Mouse (Mus musculus): ENCODE measurements around the gene Ttc23. TPM values are rescaled to one million over a fixed set of nuclear protein-coding genes. Genes with fewer than 3 reads are reported as not detected.

Ttc23 gene
- total RNA-seq (2021) = 10 to 100 TPM; 19.9 to 22.0 TPM
- long read RNA-seq, experiment 1, partial matches to known transcripts = 1 of 12 reads
- long read RNA-seq, experiment 1, other reads (novel, unspliced or antisense) = 10 of 12 reads
- long read RNA-seq, experiment 2, transcript Ttc23-203 (11 exons, 2,216 nt) = major isoform, 6 of 20 reads
- long read RNA-seq, experiment 2, transcript Ttc23-205 (10 exons, 1,991 nt) = minor isoform, 5 of 20 reads
- long read RNA-seq, experiment 2, partial matches to known transcripts = 2 of 20 reads
- long read RNA-seq, experiment 2, other reads (novel, unspliced or antisense) = 7 of 20 reads

DNA sequence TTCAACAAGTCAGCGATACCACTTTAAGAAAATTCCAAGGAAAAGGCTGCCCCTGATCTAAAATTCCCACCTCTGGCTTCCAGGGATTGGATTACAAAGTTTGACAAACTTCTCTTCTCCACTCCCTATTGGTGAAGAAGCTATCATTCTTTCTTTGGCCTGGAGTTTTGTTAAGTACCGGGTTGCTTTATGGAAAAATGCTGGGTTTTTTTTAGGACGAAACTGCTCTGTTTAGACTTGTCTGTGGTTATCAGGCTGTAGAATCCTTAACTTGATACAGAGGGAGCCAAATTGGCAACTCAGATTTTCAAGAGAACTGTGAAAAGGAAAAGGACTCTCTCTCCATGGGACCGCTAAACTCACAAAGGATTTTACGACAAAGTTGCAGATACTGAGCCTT lies at the start of gene Ttc23:
Ttc23 (plus strand) TSS at position 134 of the 400 bp plus-strand sequence.
- no peak for DNase-seq
- intact Hi-C loops (cut with DNase I; ENCODE audit: low total_unique reads) = no loop called here

DNA sequence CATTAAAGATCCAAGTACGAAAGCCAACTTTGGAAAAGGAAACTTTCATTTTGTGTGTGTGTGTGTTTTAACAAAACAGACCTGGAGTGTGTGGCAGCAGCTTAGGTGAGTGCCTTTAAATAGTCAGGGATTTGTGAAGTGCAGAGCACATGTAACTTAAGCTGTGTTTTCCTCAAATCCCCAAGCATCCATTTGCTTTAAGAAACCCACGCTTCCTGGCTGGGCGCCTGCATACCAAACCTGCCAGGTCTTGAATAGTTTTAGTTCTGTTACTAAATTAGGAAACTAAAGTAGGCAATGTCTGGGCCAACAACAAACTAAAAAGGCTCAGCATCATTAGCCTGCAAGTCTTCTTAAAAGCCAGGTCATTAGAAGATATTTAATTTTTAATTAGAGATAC lies 49.2 kb upstream of the Ttc23 start:
- DNase-seq = peak; percentile 77
- intact Hi-C loops (cut with DNase I; ENCODE audit: low total_unique reads) = no loop called here

GRCm38 (mm10) chr7:67605114-67605513 lies 42.1 kb upstream of the Ttc23 start:
- no peak for DNase-seq
- intact Hi-C loops (cut with DNase I; ENCODE audit: low total_unique reads) = no loop called here

DNA sequence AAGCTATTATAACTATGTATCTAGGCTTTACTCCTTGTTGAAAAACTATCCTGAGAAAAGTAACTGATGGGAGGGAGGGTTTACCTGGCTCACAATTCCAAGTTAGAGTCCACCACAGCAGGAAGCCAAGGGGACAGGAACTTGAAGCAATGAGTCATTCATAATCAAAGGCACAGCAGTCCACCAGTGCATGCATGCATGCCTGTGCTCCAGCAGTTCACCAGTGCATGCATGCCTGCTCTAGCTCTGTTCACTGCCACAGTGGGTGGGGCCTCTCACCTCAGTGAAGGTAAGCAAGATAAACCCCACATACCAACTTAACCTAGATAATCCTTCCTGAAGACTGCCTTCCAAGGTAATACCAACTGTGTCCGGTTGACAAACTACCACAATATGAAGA lies 41.0 kb upstream of the Ttc23 start:
- intact Hi-C loops (cut with DNase I; ENCODE audit: low total_unique reads) = no loop called here
- no peak for DNase-seq

DNA sequence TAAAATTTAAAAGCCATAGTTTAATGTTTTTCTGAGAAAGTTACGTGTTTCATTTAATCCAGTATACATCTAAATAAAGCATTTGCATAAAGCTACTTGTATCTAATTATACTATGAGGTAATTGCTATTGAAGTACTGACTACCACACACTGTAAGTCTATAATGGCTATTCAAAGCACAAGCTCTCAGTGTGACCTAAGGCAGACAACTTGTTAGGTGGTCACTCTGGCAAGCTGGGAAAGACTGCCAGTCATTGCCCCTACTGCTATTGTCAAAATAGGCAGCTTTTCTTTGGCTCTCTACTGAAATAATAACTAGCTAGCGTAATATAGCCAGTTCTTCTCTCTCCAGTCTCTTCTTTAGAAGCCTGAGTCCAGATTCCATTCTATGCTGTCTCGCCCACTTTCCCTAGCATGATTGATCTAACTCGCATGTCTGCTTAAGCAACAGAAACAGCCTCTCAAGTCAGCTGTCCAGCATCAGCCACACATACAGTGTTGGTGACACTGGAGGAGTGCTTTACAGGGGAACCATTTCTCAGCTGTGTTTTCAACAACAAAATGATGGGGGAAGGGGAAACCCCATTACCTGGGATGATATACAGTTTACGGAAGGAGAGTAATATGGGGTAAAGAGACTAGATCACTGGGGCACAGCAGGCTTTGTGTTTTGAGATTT lies 39.4 kb upstream of the Ttc23 start:
- no peak for DNase-seq
- intact Hi-C loops (cut with DNase I; ENCODE audit: low total_unique reads) = no loop called here

GRCm38 (mm10) chr7:67608348-67609024 lies 38.7 kb upstream of the Ttc23 start:
- intact Hi-C loops (cut with DNase I; ENCODE audit: low total_unique reads) = no loop called here
- peak; percentile 17 for DNase-seq

DNA sequence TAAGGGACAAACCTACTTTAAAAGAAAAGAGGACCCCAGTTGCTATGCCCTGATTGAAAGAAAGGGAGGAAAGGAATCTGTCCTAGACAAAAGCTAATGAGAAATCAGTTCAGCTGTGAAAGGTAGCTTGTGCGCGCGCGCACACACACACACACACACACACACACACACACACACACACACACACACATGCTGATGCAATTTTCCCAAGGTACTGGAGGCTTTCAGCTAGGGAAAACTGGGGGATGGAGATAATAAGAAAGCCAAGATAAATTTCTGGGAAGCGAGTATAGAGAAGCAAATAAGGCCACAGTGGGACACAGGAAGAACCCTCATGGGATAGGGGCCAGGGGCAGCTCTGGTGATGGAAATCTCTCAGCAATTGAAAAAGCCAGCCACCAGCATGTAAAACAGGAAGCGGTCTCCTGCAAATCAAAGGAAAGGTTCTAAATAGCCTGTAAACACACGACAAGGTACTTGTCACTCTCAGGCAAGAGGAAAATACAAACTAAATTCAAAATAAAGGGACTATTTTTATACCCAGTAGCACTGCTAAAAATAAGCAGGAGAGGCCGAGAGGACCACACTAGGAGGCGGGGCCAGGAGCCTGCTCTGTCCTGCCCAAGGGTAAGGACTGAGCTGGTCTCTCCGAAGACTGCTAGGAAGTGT lies 33.3 kb upstream of the Ttc23 start:
- DNase-seq = peak; percentile 20
- intact Hi-C loops (cut with DNase I; ENCODE audit: low total_unique reads) = no loop called here

GRCm38 (mm10) chr7:67614464-67614861 lies 32.7 kb upstream of the Ttc23 start:
- intact Hi-C loops (cut with DNase I; ENCODE audit: low total_unique reads) = no loop called here
- no peak for DNase-seq

- intact Hi-C loops (cut with DNase I; ENCODE audit: low total_unique reads) = no loop called here
- DNase-seq = no peak
These were observed 30.3 kb upstream of the Ttc23 start for GRCm38 (mm10) chr7:67616890-67617289.

DNA sequence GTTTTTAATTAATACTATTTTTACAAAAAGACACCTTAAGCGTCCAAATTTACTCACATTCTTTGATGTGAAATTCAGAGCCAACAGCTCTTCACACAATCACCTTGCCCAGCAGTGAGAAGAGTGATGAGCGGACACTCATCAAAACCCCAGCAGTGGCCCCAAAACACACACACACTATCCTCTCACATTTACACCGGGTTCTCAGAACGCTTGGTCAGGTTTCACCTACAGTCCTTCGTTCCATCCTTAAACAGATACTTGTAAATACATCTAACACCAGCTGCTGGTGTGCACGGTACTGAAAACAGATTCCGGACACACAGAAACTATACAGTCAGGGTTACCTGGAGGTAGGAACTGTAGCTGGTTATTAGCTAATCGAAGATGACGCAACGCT lies 29.6 kb upstream of the Ttc23 start:
- intact Hi-C loops (cut with DNase I; ENCODE audit: low total_unique reads) = no loop called here
- no peak for DNase-seq

DNA sequence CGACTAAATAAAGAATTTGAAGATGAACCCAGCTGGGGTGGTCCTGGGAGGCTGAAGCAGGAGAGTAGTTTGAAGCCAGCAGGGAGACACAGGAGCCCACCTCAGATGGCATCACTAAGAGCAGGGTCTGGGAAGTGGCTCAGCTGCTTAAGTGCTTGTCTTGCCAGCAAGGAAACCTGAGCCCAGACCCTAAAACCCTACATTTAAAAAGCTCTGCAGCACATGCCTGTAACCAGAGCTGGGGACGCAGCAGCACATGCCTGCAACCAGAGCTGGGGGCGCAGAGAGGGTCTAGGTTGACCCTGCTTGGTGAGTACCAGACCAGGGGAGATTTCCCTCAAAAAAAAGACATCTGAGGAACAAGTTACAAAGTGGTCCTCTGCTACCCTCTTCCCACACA lies 28.9 kb upstream of the Ttc23 start:
- DNase-seq = no peak
- intact Hi-C loops (cut with DNase I; ENCODE audit: low total_unique reads) = no loop called here

DNA sequence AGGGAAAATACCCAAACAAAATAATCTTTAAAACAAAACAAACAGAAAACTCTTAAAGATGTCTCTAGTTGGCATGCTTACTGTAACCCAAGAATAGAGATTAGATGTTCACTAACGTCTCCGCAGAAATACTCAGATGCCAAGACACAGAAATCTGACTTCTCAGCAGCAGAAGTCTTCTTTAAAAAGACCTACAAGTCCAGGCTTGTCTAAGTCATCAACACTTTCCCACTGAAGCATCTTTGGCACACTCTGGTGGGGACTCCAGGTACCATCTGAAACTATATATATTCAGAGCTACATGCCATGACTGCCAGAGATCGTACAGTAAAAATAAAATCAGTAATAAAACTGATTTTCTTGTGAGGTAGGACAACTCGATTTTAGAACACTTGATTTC lies 27.4 kb upstream of the Ttc23 start:
- no peak for DNase-seq
- intact Hi-C loops (cut with DNase I; ENCODE audit: low total_unique reads) = loop anchor here (10.0 kb wide), 3 partner anchors 105 to 785 kb away; partner anchors contain the start of gene Adamts17

DNA sequence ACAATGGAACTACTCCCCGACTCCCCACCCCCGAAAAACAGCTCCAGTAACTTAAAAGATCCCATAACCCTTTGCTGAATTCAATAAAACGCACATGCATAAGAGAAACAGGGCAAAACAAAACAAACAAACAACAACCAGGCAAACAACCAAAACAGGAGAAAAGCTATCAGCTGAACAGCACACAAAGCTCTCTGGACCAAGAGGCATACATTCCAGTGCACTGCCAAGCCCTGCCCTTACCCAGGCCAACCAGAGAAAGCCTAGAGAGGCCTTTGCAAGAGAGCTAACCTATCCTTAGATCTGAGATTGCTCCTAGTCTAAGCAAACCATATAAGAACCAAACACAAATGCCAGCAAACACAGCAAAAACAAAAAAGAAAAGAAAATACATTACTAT lies 25.1 kb upstream of the Ttc23 start:
- intact Hi-C loops (cut with DNase I; ENCODE audit: low total_unique reads) = loop anchor here (10.0 kb wide), 3 partner anchors 107 to 787 kb away; partner anchors contain the start of gene Adamts17
- no peak for DNase-seq

DNA sequence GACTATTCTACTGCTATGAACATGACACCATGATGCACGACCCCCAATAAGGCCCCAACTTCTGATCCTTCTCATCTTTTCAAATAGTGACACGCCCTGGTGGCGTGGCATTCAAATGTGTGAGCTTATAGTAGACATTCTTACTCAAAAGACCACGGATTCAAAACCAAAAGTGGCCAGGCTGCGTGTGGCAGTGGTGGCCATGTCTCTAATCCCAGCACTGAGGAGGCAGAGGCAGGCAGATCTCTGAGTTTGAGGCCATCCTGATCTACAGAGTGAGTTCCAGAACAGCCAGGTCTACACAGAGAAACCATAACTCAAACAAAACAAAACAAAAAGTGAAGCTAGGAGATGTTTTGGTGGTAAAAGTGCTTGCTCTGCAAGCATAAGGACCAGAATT lies 20.5 kb upstream of the Ttc23 start:
- no peak for DNase-seq
- intact Hi-C loops (cut with DNase I; ENCODE audit: low total_unique reads) = loop anchor here (5.0 to 10.0 kb wide), 4 partner anchors 112 to 792 kb away; partner anchors contain the start of gene Adamts17

GRCm38 (mm10) chr7:67629681-67630080 lies 17.5 kb upstream of the Ttc23 start:
- intact Hi-C loops (cut with DNase I; ENCODE audit: low total_unique reads) = loop anchor here (5.0 to 10.0 kb wide), 5 partner anchors 115 to 795 kb away; partner anchors contain the start of gene Adamts17
- no peak for DNase-seq

GRCm38 (mm10) chr7:67630817-67631216 lies 16.4 kb upstream of the Ttc23 start:
- DNase-seq = peak; percentile 66
- intact Hi-C loops (cut with DNase I; ENCODE audit: low total_unique reads) = loop anchor here (5.0 kb wide), 1 partner anchor 414 kb away; no protein-coding TSS in a partner anchor

- DNase-seq = no peak
- intact Hi-C loops (cut with DNase I; ENCODE audit: low total_unique reads) = loop anchor here (5.0 kb wide), 1 partner anchor 415 kb away; no protein-coding TSS in a partner anchor
These were observed 14.8 kb upstream of the Ttc23 start for GRCm38 (mm10) chr7:67632380-67632779.

DNA sequence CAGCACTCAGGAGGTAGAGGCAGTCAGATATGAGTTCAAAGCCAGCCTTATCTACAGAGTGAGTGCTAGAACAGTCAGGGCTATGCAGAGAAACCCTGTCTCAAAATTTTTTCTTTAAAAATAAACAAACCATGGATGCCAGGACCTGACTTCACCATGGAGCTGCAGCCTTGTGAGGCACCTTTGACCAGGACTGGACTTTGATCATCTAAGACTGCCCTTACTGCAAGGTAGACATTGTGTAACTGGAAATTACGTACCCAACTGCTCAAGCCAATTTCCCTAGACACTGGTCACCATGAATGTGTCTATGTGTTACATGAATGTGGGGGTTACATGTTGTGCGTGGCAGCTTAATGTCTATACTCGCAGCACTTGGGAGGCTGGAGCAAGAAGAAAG lies 13.0 kb upstream of the Ttc23 start:
- intact Hi-C loops (cut with DNase I; ENCODE audit: low total_unique reads) = loop anchor here (5.0 kb wide), 1 partner anchor 417 kb away; no protein-coding TSS in a partner anchor
- no peak for DNase-seq

DNA sequence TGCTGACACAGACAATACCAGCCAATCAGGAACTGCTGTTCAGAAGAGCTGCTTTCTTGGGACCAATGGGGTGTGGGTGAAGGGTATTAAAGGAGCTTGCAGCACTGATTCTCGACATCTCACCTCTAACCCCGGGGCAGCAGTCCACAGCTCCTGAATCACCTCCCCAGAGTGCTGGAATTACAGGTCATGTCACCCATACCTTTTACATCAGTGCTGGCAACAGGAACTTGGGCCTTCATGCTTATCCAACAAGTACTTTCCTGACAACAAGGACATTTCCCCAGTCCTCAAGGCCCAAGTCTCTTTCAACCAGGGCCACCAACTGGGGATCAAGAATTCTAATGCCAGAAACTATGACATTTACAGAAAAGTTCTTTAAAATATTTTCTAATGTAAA lies 11.0 kb upstream of the Ttc23 start:
- intact Hi-C loops (cut with DNase I; ENCODE audit: low total_unique reads) = loop anchor here (5.0 kb wide), 1 partner anchor 1949 kb away; no protein-coding TSS in a partner anchor
- no peak for DNase-seq

DNA sequence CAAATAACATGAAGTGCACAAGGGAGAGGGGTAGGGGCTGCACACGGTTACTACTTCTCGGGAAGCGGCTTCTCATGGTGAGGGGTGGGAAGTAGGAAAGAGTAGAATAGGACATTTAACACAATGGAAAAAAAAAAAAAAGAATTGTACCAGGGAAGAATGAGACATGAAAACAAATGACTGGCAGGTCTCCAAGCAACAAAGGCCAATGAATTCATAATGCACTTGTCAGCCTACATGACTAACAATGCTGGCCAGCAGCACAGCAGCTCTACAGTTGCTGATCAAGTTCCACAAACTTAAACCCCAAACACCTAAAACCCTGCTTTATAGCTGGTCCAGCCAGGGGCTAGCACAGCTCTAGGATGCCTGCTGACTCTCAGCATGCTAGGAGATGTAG lies 8.2 kb upstream of the Ttc23 start:
- DNase-seq = no peak
- intact Hi-C loops (cut with DNase I; ENCODE audit: low total_unique reads) = loop anchor here (5.0 kb wide), 1 partner anchor 1952 kb away; no protein-coding TSS in a partner anchor

Data from gastrocnemius, postnatal 14 days (tissue).